Comparison of ENCODE assay signal across 12 mouse cellular contexts in the genomic region with DNA sequence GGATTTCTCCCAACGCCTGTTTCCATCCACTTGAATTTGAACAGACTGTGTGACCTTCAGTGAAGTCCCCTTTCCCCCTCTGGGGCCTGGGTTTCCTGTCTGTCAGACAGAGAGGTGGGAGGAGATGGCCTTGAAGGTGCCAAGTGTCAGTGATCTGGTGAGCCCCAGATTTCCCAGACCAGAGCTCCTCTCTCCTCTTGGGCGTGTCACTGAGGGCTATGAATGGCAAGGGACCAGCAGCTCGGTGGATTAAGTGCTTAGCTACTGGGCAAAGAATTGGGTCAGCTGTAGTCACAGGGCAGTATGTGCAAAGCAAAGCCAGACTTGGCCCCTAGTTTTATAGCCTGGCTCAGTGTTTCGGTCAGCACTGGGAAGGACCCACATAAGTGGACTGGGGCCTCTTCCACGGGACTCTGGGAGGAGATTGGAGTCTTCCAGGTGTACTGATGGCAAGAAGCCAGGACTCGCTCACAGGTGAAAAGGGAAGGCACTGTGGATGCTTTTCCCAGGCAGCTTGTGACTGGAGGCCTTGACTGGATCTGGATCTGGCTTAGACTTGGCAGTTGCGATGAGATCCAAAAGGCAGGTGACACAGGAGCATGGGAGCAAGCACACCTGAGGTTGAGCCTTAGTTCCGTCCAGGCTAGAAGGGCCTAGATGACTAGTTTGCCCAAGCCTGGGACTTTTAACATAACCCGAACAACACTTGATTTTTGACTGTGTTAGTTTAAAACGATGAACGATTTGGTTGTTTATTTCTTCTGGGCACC. TPM values are rescaled to one million over a fixed set of nuclear protein-coding genes. Genes with fewer than 3 reads are reported as not detected.
A peak's percentile ranks its signal among the peaks of the same experiment; 100 is the strongest.
DNase-seq lines count a peak whose midpoint lies in the region; ATAC-seq and TF ChIP-seq lines count a peak whose summit lies in the region.
"Had no signal": no experiment of that assay in that cellular context is flagged by ENCODE, and none has a peak within 500 bp of the region (broad histone marks: within the 10 kb centered on the region; RNA-seq: fewer than 3 reads in every experiment).

No protein-coding gene starts in this region.

- TF ChIP-seq CTCF in intestine, postnatal 0 days (IDR thresholded peaks at IDR 0.05; ENCODE audit: low read depth), result no peak

- H3K9me3 ChIP-seq in intestine, postnatal 0 days (ENCODE audit: control insufficient read depth), result no peaks in the 10 kb centered on the region
- H3K9me3 ChIP-seq: forebrain, embryonic 12.5 days; liver, embryonic 15.5 days had no signal

- H3K36me3 ChIP-seq in intestine, postnatal 0 days (ENCODE audit: control insufficient read depth, insufficient read depth), result peaks cover 29% of the 10 kb centered on the region
- H3K36me3 ChIP-seq: liver, embryonic 15.5 days had no signal

- 47% methylated on average over 11 of the region's 11 CpGs for WGBS in intestine, postnatal 0 days

- H3K4me3 ChIP-seq in intestine, postnatal 0 days (ENCODE audit: low read depth, low read length), result no peak overlapping the region
- H3K4me3 ChIP-seq: forebrain, embryonic 12.5 days; liver, embryonic 15.5 days; myocyte had no signal

- DNase-seq in kidney, postnatal 25 days, result peak; percentile 22 to 37
- DNase-seq in kidney, adult 8-10 months, result no peak
- DNase-seq in T-cell, adult 2 months (ENCODE audit: low spot score), result peak; percentile 25
- peak; percentile 59 for DNase-seq in gastrocnemius, postnatal 10 days
- no peak for DNase-seq in spleen, postnatal 4 days (ENCODE audit: low spot score in 2 of 2)
- no peak for DNase-seq in thymus, postnatal 0 days (ENCODE audit: low spot score)

- H3K4me2 ChIP-seq in intestine, postnatal 0 days (replicated peaks; ENCODE audit: low read depth), result 0 out of 2 replicates have a peak overlapping the region, but pooled peaks have one; percentile 6
- H3K4me2 ChIP-seq: forebrain, embryonic 12.5 days; liver, embryonic 15.5 days had no signal

- peaks cover 41% of the 10 kb centered on the region for H3K4me1 ChIP-seq in intestine, postnatal 0 days (replicated peaks; ENCODE audit: control insufficient read depth, insufficient read depth, low read length)

- H3K27ac ChIP-seq in intestine, postnatal 0 days (ENCODE audit: low read depth, low read length), result peak overlapping the region; percentile 75
- H3K27ac ChIP-seq: forebrain, embryonic 12.5 days; liver, embryonic 15.5 days had no signal

- ATAC-seq in intestine, postnatal 0 days, result peak; percentile 73
- ATAC-seq in erythroblast, adult 5-6 weeks (replicated peaks; ENCODE audit: low FRiP score, poor library complexity, severe bottlenecking), result no peak

- H3K9ac ChIP-seq in intestine, postnatal 0 days (ENCODE audit: low read depth, low read length), result peak overlapping the region; percentile 23; the same call in 1 of the 2 replicates
- H3K9ac ChIP-seq: forebrain, embryonic 12.5 days; liver, embryonic 15.5 days had no signal

- no peaks in the 10 kb centered on the region for H3K27me3 ChIP-seq in intestine, postnatal 0 days (replicated peaks; ENCODE audit: control insufficient read depth, insufficient read depth, low read length)
- H3K27me3 ChIP-seq: forebrain, embryonic 12.5 days; liver, embryonic 15.5 days had no signal

RNA-seq across cellular contexts. Expression of a gene that starts 20.1 kb away (rescaled TPM):
- 10 to 100 TPM; 21.5 to 26.9 TPM for total RNA-seq in gastrocnemius, postnatal 10 days (2021)
- 11.1 and 11.3 TPM in 2 replicates for polyA plus RNA-seq in intestine, postnatal 0 days (2015; fragmentation: Nextera tagmentation; extraction: Ambion mirVana)
- total RNA-seq in erythroblast, adult 5-6 weeks (2015; ENCODE audit: low replicate concordance), result 4.0 and 12.1 TPM in 2 replicates
- total RNA-seq in erythroblast, adult 5-6 weeks (2017; ENCODE audit: low replicate concordance), result 5.7 and 6.1 TPM in 2 replicates
- 9.5 and 10.4 TPM in 2 replicates for polyA plus RNA-seq in thymus, postnatal 0 days (2015; fragmentation: Nextera tagmentation; extraction: Ambion mirVana)
- total RNA-seq: MEL had no signal

Comparison
In these comparisons a context has a peak if more than half of its experiments do, and no peak if none do; other contexts are left out.
1. DNase-seq: peak in kidney, postnatal 25 days (2 of 2), T-cell, adult 2 months (single experiment) and gastrocnemius, postnatal 10 days (single experiment); none in kidney, adult 8-10 months (0 of 2), spleen, postnatal 4 days (0 of 2) and thymus, postnatal 0 days (single experiment).